Mouse (Mus musculus) urinary bladder, postnatal 25 days (tissue): ENCODE data around the gene Cpeb1.

Experiments
- DNase-seq: peaks from one replicate; pipeline ENCODE4 v3.0.0; 2022; ENCODE audit warnings: low spot score

Gene Cpeb1

GRCm38 (mm10) chr7:81371811-81372210 lies 83.5 kb downstream of the Cpeb1 start:
- DNase-seq = no peak

- DNase-seq = no peak
Observed at GRCm38 (mm10) chr7:81369724-81370123, 85.5 kb downstream of the Cpeb1 start.

- DNase-seq = no peak
Observed at GRCm38 (mm10) chr7:81367946-81368345, 87.3 kb downstream of the Cpeb1 start.

- no peak for DNase-seq
Observed at GRCm38 (mm10) chr7:81356975-81357374, 98.3 kb downstream of the Cpeb1 start.

DNA sequence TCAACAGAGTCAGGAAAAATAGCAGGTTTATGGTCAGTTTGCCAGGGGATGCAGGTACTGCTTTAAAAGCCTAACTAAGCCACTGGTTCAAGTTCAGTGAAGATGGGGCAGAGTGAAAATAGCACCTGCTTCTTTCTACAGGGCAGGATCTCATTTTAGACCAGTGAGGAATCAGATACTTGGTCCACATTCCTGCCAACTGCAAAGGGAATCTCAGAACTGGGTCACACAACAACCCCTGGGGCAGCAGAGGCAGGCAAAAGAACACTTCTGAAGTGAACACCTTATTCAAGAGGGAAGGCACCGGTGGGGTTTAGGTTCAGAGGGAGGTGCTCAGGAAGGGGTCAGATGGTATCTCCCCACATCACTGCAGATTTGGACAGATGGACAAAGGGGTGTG lies 98.9 kb downstream of the Cpeb1 start:
- no peak for DNase-seq

DNA sequence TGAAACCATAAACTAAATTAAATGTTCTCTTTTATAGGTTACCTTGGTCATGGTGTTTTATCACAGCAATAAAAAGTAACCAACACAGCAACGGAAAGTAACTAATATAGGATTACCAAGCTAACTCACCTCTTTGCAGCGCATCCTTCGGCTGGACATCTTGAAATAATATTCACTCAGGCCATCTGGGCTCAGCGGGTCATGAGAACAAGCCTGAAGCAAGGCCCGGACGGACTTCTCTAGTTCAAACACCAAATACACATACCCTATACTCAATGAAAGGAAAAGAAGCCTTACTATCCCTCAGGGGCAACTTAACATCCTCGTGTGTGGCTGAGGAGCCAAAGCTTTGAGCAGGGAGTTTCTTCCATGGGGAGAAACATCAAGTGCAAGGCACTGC lies 99.5 kb downstream of the Cpeb1 start:
- DNase-seq = no peak

GRCm38 (mm10) chr7:81351826-81352225 lies 103.4 kb downstream of the Cpeb1 start:
- no peak for DNase-seq

DNA sequence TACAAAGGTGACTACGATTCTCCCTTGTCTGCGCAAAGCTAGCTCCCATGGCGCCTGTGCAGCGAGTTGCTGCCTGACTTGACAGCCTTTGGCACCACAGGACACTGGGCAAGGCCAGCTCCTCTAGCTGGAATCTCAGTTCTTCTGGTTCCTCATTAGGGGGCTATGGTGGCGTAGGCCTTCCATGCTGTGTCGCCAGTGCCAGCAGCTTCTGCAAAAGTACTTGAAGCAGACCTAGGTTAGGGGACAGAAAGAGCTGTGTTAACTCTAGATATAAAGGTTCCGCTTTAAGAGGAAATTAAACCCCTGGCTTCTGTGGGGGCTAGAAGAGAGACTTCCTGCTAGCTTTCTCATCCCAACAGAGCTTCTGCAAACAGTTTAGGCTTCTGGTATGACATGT lies 107.1 kb downstream of the Cpeb1 start:
- no peak for DNase-seq

- DNase-seq = no peak
Observed at GRCm38 (mm10) chr7:81345447-81346170, 109.7 kb downstream of the Cpeb1 start.

DNA sequence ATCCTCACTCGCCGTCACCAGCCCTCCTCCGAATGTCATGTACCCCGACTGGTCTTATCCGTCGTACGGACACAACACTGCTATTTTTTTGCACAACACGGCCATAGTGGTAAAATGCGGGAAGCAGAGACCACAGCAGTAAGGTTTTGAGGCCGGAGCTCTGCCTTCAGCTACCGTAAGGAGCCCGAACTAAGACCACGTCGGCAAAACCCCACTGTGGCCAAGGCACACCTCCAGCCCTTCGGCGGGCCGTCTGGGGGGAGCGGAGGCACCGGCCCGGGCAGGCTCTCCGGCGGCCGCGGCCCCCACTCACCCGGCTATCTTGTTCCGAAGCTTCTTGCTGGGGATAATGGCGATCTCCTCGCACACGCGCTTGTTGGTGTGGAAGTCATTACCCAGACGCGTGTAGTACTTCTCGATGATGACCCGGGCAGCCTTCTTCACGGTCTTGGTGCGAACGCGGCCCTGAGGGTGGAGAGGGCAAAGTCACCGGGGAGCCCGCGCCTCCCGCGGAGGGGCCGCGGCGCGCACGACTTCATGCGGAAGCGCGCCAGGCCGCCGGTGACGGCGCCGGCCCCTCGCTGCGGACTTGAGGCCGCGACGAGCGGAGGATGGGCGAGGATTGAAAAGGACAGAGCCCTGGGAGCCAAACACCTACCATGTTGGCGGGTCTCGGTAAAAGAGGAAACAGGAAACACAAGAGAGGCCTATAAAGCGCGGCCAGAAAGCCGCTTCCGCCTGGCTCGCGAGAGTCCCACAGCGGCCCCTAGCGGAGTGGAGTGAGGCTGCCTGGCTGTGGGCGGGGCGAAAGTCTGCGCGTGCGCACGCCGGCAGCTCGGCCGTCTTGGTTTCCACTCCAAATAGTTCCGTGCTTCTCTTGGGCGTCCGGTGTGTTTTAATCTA lies 110.5 kb downstream of the Cpeb1 start, which contains the start of gene Rps17:
TSS of gene Rps17 (minus strand) at position 711 of the 903 bp plus-strand sequence.
- peak; percentile 99 for DNase-seq

DNA sequence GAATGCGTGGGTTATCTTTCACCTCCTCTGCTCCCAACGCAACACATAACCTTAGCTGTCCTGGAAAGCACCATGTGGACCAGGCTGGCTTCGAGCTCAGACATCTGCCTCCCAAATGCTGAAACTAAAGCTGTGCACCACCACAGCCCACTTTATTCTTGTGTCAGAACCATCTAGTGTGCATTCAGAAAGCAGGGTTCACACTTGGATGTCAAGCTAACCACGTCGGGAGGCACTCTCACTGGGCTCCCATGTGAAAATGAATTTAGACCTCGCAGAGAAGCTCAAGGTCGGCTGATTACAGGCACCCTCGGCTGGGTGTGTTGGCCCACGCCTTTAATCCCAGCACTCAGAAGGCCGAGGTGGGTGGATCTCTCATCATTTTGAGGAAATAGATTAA lies 111.4 kb downstream of the Cpeb1 start:
- DNase-seq = no peak

GRCm38 (mm10) chr7:81343316-81343715 lies 111.9 kb downstream of the Cpeb1 start:
- no peak for DNase-seq

DNA sequence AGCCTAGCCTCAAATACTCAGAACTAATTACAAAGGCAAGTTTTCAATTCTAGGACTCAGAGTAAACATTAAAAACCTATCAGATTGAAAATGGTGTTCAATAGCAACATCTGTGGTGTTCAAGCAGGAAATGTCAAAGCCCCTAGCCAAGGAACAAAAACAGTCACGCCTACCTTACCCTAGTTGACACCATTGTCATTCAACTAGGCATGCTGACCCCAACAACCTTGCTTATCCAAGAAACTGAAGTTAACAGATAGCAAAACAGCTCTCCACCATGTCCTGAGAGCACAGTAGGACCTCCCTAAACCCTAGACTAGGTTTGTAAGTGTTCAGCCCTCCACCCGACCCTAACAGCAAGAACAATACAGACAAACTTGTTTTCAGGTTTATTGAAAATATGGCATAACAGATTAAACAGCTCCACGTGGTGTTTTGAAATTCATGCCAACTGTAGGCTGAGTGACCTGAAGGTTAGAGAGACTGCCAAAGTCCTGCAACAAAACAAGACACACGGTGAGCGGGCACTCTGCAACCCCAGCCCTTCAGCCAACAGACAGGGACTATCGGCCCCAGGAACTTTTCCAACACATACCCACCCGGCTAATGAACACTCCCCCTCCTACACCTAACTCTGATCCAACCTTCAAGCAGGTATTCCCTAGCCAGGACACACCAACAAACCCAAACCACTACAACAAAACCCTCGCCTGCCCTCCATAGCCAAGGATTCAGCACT lies 112.7 kb downstream of the Cpeb1 start:
- no peak for DNase-seq

DNA sequence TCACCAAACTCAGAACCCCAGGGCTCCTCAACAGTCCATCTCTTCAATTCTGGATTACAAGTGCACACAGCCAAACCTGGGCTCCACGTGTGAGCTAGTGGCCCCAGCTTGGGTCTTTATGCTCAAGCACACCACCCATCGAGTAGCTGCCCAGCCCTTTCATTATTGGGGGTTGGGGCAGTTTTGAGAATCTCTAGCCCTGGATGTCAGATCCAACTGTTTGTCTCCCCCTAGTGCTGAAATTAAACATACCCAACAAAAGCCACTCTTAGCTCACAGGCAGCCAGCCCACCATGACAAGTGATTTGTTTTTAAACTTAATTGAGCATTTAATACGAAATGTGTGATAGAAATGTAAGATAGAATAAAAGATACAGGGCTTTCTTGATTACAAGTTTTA lies 113.7 kb downstream of the Cpeb1 start:
- no peak for DNase-seq

- no peak for DNase-seq
Observed at GRCm38 (mm10) chr7:81339783-81340182, 115.5 kb downstream of the Cpeb1 start.

- no peak for DNase-seq
Observed at GRCm38 (mm10) chr7:81338522-81338873, 116.8 kb downstream of the Cpeb1 start.

- no peak for DNase-seq
Observed at GRCm38 (mm10) chr7:81337785-81338521, 117.3 kb downstream of the Cpeb1 start.

GRCm38 (mm10) chr7:81336432-81336786 lies 118.9 kb downstream of the Cpeb1 start:
- DNase-seq = peak; percentile 51

DNA sequence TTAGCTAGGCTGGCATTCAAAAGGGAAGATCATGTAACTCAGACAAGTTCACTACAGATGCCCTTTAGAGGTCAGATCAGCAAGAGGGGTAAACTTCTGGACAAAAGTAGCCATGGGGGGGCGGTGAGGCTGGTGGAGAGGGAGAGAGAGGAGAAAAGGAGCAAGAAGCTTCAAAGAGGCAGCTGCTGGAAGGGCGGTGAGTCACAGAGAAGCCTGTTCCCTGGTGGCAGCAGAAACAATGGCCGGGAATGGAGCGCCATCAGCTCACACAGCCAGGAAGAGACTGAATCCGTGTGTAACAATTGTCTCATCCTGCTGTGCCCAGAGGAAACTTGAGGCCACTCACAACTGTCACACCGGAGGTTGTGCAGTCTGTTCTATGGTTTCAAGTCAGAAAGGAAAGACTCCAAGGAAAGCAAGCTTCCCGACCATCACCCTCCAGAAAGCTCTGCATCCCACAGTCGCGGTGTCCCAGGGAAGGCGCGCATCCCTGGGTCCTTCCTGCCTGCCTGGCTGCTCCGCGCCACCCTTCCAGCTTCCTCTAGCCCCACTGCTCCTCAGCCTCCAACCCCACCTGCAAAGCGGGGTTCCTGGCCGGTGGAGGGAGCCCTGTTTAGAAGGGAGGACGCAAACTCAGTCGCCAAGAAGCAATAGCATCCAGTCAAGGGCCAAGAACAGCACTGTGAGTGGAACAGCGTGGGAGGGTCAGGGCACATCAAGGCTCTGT lies 119.4 kb downstream of the Cpeb1 start:
- DNase-seq = no peak

- DNase-seq = no peak
Observed at GRCm38 (mm10) chr7:81331851-81332250, 123.4 kb downstream of the Cpeb1 start.

DNA sequence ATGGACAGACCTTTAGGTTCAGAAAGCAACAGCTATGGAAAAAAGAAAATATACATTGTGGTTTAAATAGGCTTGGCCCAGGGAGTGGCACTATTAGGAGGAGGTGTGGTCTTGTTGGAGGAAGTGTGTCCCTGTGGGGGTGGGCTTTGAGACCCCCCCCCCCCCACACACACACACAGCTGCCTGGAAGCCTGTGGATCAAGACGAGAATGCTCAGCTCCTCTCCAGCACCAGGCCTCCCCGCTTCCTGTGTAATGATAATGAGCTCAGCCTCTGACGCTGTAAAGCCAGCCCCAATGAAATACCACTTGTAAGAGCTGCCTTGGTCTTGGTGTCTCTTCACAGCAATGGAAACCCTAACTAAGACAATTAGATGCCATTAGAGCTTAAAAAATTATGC lies 124.5 kb downstream of the Cpeb1 start:
- no peak for DNase-seq
